Mouse (Mus musculus) cerebellum, adult 18-20 months (tissue): ENCODE measurements around the gene Dmtf1.

Source experiments
- DNase-seq, 2 experiments: peaks; one replicate each; pipeline ENCODE4 v3.0.0; 2021

Dmtf1 gene

DNA sequence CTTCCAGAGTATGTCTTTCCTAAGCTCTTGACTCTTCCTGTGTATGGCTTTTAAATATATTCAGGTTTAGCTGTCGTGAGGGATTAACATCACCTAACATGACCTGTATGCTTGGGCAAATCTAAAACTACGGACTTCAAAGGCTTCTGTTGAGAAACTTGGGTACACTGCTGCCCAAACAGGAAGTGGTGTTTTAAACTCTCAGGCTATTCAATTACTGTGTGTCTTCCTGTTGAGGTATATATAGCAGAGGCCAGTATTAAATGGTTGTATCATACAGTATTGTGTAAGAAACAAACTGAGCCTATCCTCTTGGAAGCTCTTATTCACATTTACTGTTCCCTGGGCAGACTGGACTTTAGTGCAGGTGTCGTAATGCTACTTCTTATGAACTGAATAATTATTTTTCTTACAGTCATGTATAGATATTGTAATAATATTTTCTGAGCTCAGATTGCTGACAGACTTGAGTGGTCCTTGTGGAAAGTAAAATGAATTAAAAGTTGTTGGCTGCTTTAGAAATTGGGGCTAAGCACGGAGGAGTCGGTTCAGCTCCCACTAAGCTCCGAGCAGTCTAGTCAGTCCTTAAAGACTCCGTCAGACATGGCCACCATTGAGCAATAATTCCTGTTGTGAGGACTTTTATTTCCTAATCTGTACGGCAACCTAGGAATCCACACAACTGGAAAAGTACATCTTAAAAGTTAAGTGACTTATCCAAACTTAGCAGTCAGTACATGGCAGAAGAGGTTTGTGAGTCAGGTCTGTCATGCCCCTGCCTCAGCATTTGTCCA is 54.1 kb downstream of the Dmtf1 start:
- DNase-seq: no peak

DNA sequence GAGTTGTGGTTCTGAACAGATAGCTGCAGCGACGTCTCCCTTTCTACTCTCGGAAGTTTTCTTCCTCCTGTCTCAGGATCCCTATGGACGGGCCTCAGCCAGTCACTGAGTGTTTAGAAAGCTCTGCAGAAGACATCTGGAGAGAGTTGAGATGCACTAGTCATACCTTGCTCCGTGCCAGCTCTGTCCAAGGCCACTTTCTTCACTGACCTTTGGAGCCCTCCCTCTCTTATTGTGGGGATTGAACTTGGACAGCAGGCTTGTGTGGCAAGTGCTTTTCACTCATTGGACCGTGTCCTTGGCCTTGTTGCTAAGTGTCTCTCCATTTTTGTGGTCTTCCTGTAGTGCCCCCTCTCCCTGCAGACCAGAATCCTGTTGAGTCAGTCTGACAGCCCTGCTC is 54.8 kb downstream of the Dmtf1 start:
- DNase-seq: no peak

DNA sequence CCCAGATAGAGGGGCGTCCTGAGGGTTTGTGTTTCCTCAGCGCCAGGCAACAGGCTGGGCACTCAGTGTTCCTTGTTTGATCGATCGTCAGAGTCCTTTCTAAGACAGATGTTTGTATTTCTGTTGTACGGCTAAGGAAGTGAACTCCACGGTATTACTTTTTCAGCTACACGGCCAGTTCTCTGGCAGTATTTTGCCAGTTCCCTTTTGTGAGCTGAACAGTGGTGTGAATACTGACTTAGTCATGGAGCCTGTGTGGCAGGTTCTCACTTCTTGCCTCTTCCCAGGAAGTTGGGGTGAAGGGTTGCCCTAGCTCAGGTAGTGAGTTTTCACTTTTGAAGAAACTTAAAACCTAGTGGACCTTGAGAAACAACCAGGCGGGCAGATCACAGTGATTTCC is 57.6 kb downstream of the Dmtf1 start:
- DNase-seq: no peak

- DNase-seq: no peak
Observed at GRCm38 (mm10) chr5:9102696-9103095, 58.9 kb downstream of the Dmtf1 start.

- peak; percentile 62 to 71 for DNase-seq
Observed at GRCm38 (mm10) chr5:9100849-9101801, 60.5 kb downstream of the Dmtf1 start.

DNA sequence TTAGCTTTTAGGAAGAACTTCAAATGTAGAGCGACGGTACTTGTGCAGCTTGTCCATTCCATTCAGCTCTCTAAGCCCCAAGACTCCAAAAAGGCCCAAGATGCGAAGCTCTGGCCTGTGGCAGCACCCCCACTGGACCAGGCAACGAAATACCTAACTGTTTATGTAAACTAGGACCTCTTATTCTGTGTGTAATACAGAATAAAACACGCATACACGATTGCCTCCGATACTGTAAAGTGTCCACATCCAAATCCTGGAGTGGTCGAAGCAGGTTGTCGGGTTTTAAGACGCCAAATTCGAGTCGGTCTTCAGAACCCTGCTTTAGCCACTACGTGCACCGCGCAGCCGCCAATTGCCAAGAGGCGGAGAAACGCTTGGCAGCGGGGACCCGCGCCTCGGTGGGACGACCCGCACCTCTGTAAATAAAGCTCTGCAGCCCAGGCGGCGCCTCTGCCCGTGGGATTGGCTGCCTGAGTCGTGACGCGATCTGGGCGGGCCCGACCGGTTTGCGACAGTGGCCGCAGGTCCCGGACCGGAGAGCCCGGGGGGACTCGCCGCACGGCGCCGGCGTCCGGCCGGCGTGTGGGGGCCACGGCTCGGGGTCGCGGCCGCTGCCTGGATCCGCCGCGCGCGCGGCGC is 61.2 kb downstream of the Dmtf1 start, which contains the start of gene Tmem243:
Tmem243 (plus strand) TSS at position 462 of the 642 bp plus-strand sequence.
- DNase-seq: peak; percentile 91 to 93

DNA sequence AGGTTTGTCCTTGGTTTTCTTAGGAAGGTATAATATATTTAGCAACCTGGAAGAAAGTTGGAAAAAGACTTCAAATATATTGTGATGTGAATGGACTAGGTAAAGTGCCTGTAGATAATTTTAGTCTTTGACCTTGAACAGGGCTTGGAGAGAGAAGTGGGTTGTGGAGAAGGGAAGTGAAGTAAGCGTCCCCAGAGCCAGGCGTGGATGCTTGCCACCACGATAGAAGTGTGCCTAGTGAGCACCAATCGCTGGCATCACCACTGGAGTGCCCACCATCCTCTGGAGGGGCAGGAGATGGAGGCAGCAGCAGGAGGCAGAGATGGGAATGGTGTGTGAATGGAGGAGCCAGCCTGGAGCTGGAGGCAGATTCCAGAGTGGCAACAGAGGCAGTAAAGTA is 68.1 kb downstream of the Dmtf1 start:
- no peak for DNase-seq

- DNase-seq: no peak
Observed at GRCm38 (mm10) chr5:9092716-9093115, 68.9 kb downstream of the Dmtf1 start.

GRCm38 (mm10) chr5:9090493-9091106 is 71.0 kb downstream of the Dmtf1 start:
- DNase-seq: no peak

DNA sequence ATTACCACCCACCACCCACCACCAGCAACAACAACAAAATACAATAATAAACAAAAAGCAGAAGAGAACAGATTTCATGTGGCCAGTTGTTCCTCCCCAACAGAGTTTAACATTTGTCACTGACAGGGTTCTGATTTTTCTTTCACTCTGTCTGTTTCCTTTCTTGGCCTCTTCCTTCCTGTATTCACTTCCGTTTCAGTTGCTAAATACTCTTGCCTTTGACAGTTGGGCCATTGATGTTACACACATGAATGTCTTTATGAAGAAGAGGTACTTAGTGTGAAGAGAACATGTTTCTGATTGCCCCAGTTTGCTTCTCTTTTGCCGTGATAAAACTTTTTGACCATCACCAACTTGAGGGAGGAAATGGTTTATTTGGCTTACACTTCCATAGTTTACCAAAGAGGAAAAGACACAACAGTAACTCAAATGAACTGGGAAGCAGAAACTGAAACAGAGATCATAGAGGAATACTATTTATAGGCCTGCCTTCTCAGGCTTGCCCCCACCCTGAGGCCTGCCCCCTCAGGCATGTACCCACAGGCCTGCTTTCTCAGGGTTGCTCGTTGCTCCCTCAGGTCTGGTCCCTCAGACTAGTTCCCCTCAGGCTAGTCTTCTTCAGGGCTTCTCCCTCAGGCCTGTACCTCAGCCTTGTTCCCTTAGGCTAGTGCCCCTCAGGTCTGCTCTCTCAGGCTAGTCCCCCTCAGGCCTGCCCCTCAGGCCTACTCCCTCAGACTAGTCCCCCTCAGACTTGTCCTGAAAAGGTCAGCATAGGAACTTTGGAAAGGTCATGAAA is 74.5 kb downstream of the Dmtf1 start:
- no peak for DNase-seq

GRCm38 (mm10) chr5:9079773-9080501 is 81.6 kb downstream of the Dmtf1 start:
- DNase-seq: no peak

- DNase-seq: peak in 1 of 2 experiments; percentile 6
Observed at GRCm38 (mm10) chr5:9073177-9073854, 88.3 kb downstream of the Dmtf1 start.

DNA sequence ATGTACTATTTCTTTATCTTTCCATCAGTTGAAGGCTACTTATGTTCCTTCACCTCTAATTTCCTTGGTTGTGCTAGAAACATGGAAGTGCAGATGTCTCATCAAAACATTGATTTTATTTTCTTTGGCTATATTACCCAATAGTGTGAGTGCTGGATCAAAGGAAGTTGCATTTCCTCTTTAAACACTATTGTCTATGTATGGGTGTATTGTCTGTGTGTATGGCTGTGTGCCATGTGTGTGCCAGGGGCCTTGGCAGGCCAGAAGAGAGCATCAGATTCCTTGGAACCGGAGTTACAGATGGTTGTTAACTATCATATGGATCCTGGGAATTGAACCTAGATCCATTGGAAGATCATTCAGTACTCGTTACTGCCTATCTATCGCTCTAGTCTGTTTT is 90.2 kb downstream of the Dmtf1 start:
- no peak for DNase-seq

DNA sequence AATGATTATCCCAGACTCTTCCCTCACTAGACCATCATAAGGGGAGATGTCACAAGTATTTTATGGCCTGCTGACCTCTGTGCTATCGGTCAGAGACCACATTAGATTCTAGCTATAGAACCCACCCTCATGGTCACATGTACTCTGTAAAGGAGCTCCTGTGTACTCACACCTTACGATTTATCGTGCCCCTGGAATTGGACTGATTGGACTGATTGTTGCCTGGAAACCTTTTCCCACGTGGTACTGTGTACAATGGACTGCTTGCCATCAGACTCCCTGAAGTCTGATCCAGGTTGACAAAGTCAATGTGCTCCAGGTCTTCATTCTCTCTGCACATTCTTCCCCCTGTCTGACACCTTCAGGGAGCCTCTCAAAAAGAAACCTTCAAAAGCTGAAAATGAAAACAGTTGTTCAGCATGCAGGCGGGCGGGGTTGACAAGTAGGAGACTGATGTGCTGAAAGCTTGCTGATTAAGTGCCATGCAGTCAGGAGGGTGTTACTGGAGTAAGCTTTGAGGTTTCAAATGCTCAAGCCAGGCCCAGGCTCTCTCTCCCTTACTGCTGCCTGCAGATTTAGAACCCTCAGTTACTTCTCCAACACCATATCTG is 91.9 kb downstream of the Dmtf1 start:
- DNase-seq: no peak

- peak; percentile 69 to 79 for DNase-seq
Observed at GRCm38 (mm10) chr5:9068886-9069285, 92.7 kb downstream of the Dmtf1 start.
